Mouse (Mus musculus) CH12.LX (cell line): ENCODE measurements around the gene Exoc3l2.

Source experiments
- CTCF ChIP-seq, 2 experiments: IDR thresholded peaks in 1 of 2; conservative IDR thresholded peaks in 1 of 2; 2 replicates each; pipeline ENCODE4 v1.5.1; 2011 to 2012; ENCODE audit warnings: low read depth in 2 of 2, low read length in 2 of 2, improper control_type of control experiment in 1 of 2, inconsistent platforms in 1 of 2, mild to moderate bottlenecking in 1 of 2, moderate library complexity in 1 of 2
- GABPA ChIP-seq: IDR thresholded peaks from 2 replicates; pipeline ENCODE4 v1.6.1; 2012; ENCODE audit warnings: low read depth, low read length, improper control_type of control experiment, inconsistent platforms; ENCODE audit not compliant: insufficient replicate concordance
- RAD21 ChIP-seq: IDR thresholded peaks from 2 replicates; pipeline ENCODE4 v1.6.1; 2011; ENCODE audit warnings: low read depth, mild to moderate bottlenecking, low read length, improper control_type of control experiment, moderate library complexity
- ZMIZ1 ChIP-seq: IDR thresholded peaks from 2 replicates; pipeline ENCODE4 v1.6.1; 2012; ENCODE audit warnings: low read depth, mild to moderate bottlenecking, inconsistent platforms, low read length, improper control_type of control experiment

DNA sequence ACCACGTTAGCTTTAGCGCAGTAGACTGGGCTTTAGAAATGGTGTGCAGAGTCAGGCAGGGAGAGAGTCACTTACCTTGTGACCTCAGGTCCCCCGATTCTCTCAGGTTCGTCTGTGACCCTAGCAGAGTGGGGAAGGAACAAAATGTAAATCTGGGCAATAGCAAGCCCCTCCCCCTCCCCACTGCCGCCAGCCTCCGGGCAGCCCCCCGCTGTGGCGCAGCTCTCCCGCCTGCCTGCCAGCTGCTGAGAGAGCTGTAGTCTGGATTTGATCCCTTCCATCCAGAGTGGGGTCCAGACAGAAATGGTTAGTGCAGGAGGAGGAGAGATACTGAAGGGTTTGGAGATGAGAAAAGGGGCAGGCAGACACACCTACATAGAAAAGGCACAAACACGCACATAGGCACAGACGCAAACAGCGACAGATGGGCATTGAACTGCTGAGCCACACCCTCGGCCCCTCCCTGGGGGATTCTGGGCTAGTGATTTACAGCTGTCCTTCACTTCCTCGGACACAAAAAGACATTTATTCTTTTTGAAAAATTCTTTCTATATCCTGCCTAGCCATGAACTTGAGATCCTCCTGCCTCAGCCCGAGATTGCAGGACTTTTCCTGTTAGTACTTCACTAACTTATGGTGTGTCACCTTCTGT, 35.0 kb upstream of the Exoc3l2 start:
- TF ChIP-seq CTCF (conservative IDR thresholded peaks at IDR 0.05 in 1 of 2, IDR thresholded peaks at IDR 0.05 in 1 of 2; ENCODE audit: low read depth in 2 of 2, low read length in 2 of 2) (no peak), GABPA (no peak), RAD21 (no peak), ZMIZ1 (no peak)
